Mouse (Mus musculus) CH12.LX (cell line): ENCODE data around the gene Iqsec2.

Experiments used
- CTCF ChIP-seq, 2 experiments: IDR thresholded peaks in 1 of 2; conservative IDR thresholded peaks in 1 of 2; 2 replicates each; pipeline ENCODE4 v1.5.1; 2011 to 2012; ENCODE audit warnings: low read depth in 2 of 2, low read length in 2 of 2, improper control_type of control experiment in 1 of 2, inconsistent platforms in 1 of 2, mild to moderate bottlenecking in 1 of 2, moderate library complexity in 1 of 2
- EP300 ChIP-seq: IDR thresholded peaks from 2 replicates; pipeline ENCODE4 v1.6.1; 2011; ENCODE audit warnings: low read length, improper control_type of control experiment
- POLR2A ChIP-seq: IDR thresholded peaks from 2 replicates; pipeline ENCODE4 v1.6.1; 2011; ENCODE audit warnings: low read depth, mild to moderate bottlenecking, improper control_type of control experiment, low read length
- SMC3 ChIP-seq: IDR thresholded peaks from 2 replicates; pipeline ENCODE4 v1.6.1; 2011; ENCODE audit warnings: low read depth, low read length, improper control_type of control experiment

DNA sequence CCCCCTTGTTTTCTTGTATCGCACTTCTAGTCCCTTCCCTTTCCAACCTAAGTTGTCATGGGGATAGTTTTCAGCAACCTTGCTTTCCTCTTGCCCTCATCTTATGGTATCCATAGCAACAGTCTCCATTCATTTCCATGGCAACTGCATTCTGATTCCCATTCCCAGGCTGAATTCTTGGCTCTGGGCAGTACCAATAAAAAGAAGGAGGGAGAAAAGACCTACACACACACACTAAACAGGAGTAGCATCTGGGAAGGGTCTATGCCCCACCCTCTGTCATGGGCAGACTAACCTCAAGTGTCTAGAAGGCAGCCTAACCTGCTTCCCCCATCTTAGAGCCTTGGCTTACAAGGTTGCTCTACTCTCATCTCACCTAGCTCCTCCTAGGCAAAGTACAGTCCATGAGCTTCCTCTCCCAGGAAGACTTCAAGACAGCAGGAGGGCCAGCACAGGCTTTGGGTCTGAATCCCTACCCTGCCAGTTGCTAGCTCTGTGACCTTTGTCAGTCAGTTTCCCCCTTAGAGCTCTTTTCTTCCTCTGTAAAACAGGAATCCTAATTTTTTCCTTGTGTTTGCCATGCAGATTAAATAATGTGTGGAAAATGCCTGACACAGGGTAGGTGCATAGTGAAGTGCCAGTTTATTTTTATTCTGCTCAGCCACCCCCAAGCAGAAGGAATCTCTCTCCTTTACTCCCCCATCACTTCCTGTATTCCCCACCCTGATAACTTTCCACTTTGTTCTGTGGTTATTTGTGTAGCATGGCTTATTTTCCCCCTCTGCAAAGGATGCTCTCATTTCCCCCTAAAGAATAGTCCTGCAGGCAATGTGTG, 54.0 kb downstream of the Iqsec2 start:
- TF ChIP-seq EP300 = no peak
- no peak for TF ChIP-seq CTCF (conservative IDR thresholded peaks at IDR 0.05 in 1 of 2, IDR thresholded peaks at IDR 0.05 in 1 of 2; ENCODE audit: low read depth in 2 of 2, low read length in 2 of 2)
- TF ChIP-seq POLR2A = no peak
- no peak for TF ChIP-seq SMC3
